Mouse (Mus musculus): ENCODE results near the gene Olfr588-ps1. TPM values are rescaled to one million over a fixed set of nuclear protein-coding genes. Genes with fewer than 3 reads are reported as not detected.
"Not testable (repeated sequence)": the region's sequence is repeated elsewhere in the genome, so short reads cannot be mapped to it uniquely, and the experiment has no call there.

Gene Olfr588-ps1
- polyA plus RNA-seq (2012; rRNA removed): not detected in 2 replicates

DNA sequence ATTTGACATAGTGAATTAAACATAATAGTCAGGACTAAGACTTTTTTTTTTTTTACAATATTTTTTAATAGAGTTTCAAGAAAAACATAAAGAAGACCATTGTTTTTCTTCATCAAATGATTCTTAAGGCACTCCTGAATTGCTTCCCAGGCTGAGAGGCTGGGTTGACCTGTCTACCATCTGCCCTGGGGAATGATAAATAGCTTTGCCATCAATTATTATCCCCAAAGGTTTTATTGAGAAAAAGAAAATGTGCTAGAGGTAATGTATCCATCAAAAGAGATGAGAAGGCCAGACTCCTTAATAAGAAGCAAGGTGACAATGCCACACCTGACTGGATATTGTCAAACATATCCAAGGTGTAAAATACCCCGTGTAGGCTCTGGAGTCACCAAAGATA lies at the start of gene Olfr588-ps1:
Gene Olfr588-ps1, plus strand, starts transcription at position 301 of the 400 bp plus-strand sequence.
- TF ChIP-seq POLR2A (IDR thresholded peaks at IDR 0.05; ENCODE audit: low read depth, low read length) (no peak), CTCF (IDR thresholded peaks at IDR 0.05; ENCODE audit: extremely low read depth, insufficient read length, insufficient replicate concordance, low read depth, low read length) (no peak)
- H3K27me3 ChIP-seq (ENCODE audit: control insufficient read depth, insufficient read depth, low read length): no peaks in the 10 kb centered on the region
- no peaks in the 10 kb centered on the region for H3K36me3 ChIP-seq (ENCODE audit: control insufficient read depth, insufficient read depth, low read length)
- WGBS: 77% methylated on average over 1 of the region's 1 CpGs
- no peak within 1 kb of the TSS for H3K4me3 ChIP-seq (ENCODE audit: low read depth, low read length)
- no peak within 1 kb of the TSS for H3K27ac ChIP-seq (ENCODE audit: insufficient read depth, low read depth, low read length)
- no peaks in the 10 kb centered on the region for H3K4me1 ChIP-seq (ENCODE audit: control insufficient read depth, insufficient read depth, insufficient read length, low read length)

DNA sequence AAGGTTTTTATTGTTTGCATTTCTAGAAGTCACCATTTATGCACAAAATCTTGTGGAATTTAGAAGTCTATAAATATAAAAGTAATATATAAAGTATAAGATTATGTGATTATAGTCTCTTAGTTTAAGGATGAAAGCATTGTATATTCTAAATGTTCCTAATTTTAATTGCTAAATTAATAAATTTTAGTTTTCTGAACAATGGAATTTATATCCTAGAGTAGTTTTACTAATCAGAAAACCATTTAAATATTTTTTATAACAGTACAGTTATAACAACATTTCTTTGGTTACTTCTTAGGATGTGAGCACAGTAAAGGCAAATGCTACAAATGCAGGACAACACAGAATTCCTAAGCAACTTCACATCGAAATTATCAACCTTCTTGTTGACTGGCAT lies 43.3 kb upstream of the Olfr588-ps1 start, which contains the start of gene Olfr585:
Gene Olfr585, plus strand, starts transcription at position 301 of the 400 bp plus-strand sequence.
- no peaks in the 10 kb centered on the region for H3K4me1 ChIP-seq (ENCODE audit: control insufficient read depth, insufficient read depth, insufficient read length, low read length)
- no peaks in the 10 kb centered on the region for H3K36me3 ChIP-seq (ENCODE audit: control insufficient read depth, insufficient read depth, low read length)
- H3K4me3 ChIP-seq (ENCODE audit: low read depth, low read length): no peak within 1 kb of the TSS
- WGBS: 75% methylated on average over 1 of the region's 1 CpGs
- H3K27me3 ChIP-seq (ENCODE audit: control insufficient read depth, insufficient read depth, low read length): no peaks in the 10 kb centered on the region
- TF ChIP-seq POLR2A (IDR thresholded peaks at IDR 0.05; ENCODE audit: low read depth, low read length): no peak
- no peak for TF ChIP-seq CTCF (IDR thresholded peaks at IDR 0.05; ENCODE audit: extremely low read depth, insufficient read length, insufficient replicate concordance, low read depth, low read length)
- no peak within 1 kb of the TSS for H3K27ac ChIP-seq (ENCODE audit: insufficient read depth, low read depth, low read length)

DNA sequence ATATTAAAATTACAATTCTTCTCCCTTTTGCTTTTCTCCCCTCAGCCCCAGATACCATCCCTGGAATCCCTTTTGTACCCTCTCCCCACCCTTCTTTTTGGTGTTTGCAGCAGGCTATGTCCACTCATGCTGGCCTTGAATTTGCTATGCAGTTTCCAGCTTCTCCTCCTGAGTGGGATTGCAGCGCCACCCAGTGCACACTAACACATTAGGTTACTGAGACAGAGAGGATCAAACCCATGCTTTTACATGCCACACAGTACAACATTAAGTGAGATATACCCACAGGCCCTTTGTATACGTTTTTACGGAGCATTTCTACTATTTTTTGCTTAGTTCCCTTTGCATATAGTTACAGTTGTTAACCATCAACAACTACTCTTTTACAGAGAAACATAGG lies 21.3 kb upstream of the Olfr588-ps1 start:
- no peak for TF ChIP-seq CTCF (IDR thresholded peaks at IDR 0.05; ENCODE audit: extremely low read depth, insufficient read length, insufficient replicate concordance, low read depth, low read length)
- TF ChIP-seq POLR2A (IDR thresholded peaks at IDR 0.05; ENCODE audit: low read depth, low read length): no peak
- WGBS: 45% methylated on average over 3 of the region's 3 CpGs
- no peaks in the 10 kb centered on the region for H3K36me3 ChIP-seq (ENCODE audit: control insufficient read depth, insufficient read depth, low read length)
- H3K27ac ChIP-seq (ENCODE audit: insufficient read depth, low read depth, low read length): no peak overlapping the region
- no peaks in the 10 kb centered on the region for H3K27me3 ChIP-seq (ENCODE audit: control insufficient read depth, insufficient read depth, low read length)
- H3K4me3 ChIP-seq (ENCODE audit: low read depth, low read length): no peak overlapping the region
- no peaks in the 10 kb centered on the region for H3K4me1 ChIP-seq (ENCODE audit: control insufficient read depth, insufficient read depth, insufficient read length, low read length)

DNA sequence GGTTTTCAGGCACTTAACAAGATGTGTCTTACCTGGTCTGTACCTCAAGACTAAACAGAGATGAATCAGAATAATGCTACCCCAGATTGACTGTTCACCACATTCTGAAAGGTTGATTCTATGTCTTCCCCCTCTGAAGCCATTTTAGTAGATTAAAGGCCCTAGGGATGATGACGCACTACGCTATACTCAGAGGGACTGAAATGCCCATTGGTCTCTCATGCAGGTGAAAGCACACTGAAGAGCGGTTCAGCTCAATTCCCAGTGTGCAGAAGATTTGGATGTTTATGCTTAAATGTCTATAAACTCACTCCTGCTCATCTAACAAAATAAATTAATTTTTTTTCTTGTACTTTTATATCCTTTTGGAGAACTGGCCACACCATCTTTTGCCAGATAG lies 15.1 kb upstream of the Olfr588-ps1 start, which contains the start of gene Olfr586:
Gene Olfr586, minus strand, starts transcription at position 101 of the 400 bp plus-strand sequence.
- TF ChIP-seq POLR2A (IDR thresholded peaks at IDR 0.05; ENCODE audit: low read depth, low read length) (no peak), CTCF (IDR thresholded peaks at IDR 0.05; ENCODE audit: extremely low read depth, insufficient read length, insufficient replicate concordance, low read depth, low read length) (no peak)
- WGBS: 93% methylated on average over 3 of the region's 3 CpGs
- Histone ChIP-seq H3K4me1 (ENCODE audit: control insufficient read depth, insufficient read depth, insufficient read length, low read length) (no peaks in the 10 kb centered on the region), H3K4me3 (ENCODE audit: low read depth, low read length) (no peak within 1 kb of the TSS), H3K27me3 (ENCODE audit: control insufficient read depth, insufficient read depth, low read length) (no peaks in the 10 kb centered on the region), H3K36me3 (ENCODE audit: control insufficient read depth, insufficient read depth, low read length) (no peaks in the 10 kb centered on the region), H3K27ac (ENCODE audit: insufficient read depth, low read depth, low read length) (no peak within 1 kb of the TSS)

DNA sequence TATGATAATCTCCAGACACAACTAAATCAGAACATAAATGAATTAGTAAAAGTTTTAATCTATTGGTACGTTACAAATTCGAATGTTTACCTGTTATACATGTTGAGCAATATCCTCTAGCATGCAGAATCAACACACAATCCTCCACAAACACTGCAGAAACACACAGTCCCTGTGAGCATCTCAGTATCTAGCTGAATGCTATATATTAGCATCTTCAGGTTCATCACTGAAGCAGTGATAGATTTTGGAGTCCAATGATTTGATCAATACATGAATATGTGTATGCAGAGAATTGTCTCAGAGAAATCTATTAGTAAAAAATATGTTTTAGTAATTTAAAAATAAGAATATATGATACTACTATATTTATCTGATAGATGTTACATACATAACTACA lies 15.6 kb downstream of the Olfr588-ps1 start, which contains the start of gene Olfr589:
Gene Olfr589, minus strand, starts transcription at position 101 of the 400 bp plus-strand sequence.
- TF ChIP-seq POLR2A (IDR thresholded peaks at IDR 0.05; ENCODE audit: low read depth, low read length) (no peak), CTCF (IDR thresholded peaks at IDR 0.05; ENCODE audit: extremely low read depth, insufficient read length, insufficient replicate concordance, low read depth, low read length) (no peak)
- WGBS: 47% methylated on average over 2 of the region's 2 CpGs
- Histone ChIP-seq H3K4me1 (ENCODE audit: control insufficient read depth, insufficient read depth, insufficient read length, low read length) (no peaks in the 10 kb centered on the region), H3K4me3 (ENCODE audit: low read depth, low read length) (no peak within 1 kb of the TSS), H3K27ac (ENCODE audit: insufficient read depth, low read depth, low read length) (no peak within 1 kb of the TSS), H3K27me3 (ENCODE audit: control insufficient read depth, insufficient read depth, low read length) (no peaks in the 10 kb centered on the region), H3K36me3 (ENCODE audit: control insufficient read depth, insufficient read depth, low read length) (no peaks in the 10 kb centered on the region)

DNA sequence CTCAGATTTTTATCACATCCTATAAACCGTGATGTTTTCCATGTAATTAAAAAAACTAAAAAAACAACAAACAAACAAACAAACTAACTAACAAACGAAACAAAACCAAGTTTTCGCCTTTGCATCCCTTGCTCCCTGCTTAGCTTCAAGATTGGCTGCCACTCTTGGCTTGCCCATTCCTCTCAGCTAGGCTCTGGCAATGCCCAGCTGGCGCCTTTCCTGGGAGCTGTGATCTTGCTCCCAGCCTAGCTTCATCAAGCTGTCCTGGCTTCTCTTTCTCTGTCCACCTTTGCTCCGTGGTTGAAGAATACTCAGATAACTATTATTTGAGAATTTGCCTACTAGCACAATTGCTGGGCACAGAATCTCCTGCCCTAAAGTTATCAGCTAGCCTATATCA lies 29.0 kb downstream of the Olfr588-ps1 start:
- Histone ChIP-seq H3K27me3 (ENCODE audit: control insufficient read depth, insufficient read depth, low read length) (no peaks in the 10 kb centered on the region), H3K4me3 (ENCODE audit: low read depth, low read length) (no peak overlapping the region), H3K36me3 (ENCODE audit: control insufficient read depth, insufficient read depth, low read length) (no peaks in the 10 kb centered on the region), H3K4me1 (ENCODE audit: control insufficient read depth, insufficient read depth, insufficient read length, low read length) (no peaks in the 10 kb centered on the region), H3K27ac (ENCODE audit: insufficient read depth, low read depth, low read length) (no peak overlapping the region)
- no peak for TF ChIP-seq POLR2A (IDR thresholded peaks at IDR 0.05; ENCODE audit: low read depth, low read length)
- no peak for TF ChIP-seq CTCF (IDR thresholded peaks at IDR 0.05; ENCODE audit: extremely low read depth, insufficient read length, insufficient replicate concordance, low read depth, low read length)
- WGBS: 66% methylated on average over 5 of the region's 5 CpGs

DNA sequence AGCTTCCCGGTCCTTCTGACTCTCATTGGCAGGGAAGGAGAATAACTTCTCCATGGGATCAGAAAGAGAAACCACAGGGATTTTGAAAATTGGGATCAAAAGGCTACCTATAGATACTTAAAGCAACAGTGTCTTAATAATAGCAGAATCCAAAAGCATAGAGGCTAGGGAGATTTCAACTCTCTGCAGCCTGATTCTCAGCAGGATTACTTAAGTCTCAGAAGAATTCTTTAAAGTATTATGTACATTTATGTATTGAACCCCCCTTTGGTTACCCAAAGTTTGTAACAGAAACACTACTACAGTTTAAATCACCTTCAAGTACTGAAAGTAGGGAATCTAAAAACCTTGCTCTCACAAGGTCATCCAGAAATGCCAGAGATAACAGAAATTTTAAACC lies 37.6 kb downstream of the Olfr588-ps1 start, which contains the start of gene Olfr591:
Gene Olfr591, minus strand, starts transcription at position 101 of the 400 bp plus-strand sequence.
- no peaks in the 10 kb centered on the region for H3K27me3 ChIP-seq (ENCODE audit: control insufficient read depth, insufficient read depth, low read length)
- TF ChIP-seq POLR2A (IDR thresholded peaks at IDR 0.05; ENCODE audit: low read depth, low read length) (no peak), CTCF (IDR thresholded peaks at IDR 0.05; ENCODE audit: extremely low read depth, insufficient read length, insufficient replicate concordance, low read depth, low read length) (no peak)
- H3K27ac ChIP-seq (ENCODE audit: insufficient read depth, low read depth, low read length): no peak within 1 kb of the TSS
- H3K4me1 ChIP-seq (ENCODE audit: control insufficient read depth, insufficient read depth, insufficient read length, low read length): no peaks in the 10 kb centered on the region
- WGBS: 73% methylated on average over 1 of the region's 1 CpGs
- no peak within 1 kb of the TSS for H3K4me3 ChIP-seq (ENCODE audit: low read depth, low read length)
- no peaks in the 10 kb centered on the region for H3K36me3 ChIP-seq (ENCODE audit: control insufficient read depth, insufficient read depth, low read length)

DNA sequence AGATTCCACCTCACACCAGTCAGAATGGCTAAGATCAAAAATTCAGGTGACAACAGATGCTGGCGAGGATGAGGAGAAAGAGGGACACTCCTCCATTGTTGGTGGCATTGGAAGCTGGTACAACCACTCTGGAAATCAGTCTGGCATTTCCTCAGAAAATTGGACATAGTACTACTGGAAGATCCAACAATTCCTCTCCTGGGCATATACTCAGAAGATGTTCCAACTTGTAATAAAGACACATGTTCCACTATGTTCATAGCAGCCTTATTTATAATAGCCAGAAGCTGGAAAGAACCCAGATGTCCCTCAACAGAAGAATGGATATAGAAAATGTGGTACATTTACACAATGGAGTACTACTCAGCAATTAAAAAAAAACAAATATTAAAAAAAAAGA lies 43.8 kb downstream of the Olfr588-ps1 start, which contains the start of gene Olfr592:
Gene Olfr592, plus strand, starts transcription at position 301 of the 400 bp plus-strand sequence.
- H3K27me3 ChIP-seq (ENCODE audit: control insufficient read depth, insufficient read depth, low read length); H3K4me3 ChIP-seq (ENCODE audit: low read depth, low read length); H3K27ac ChIP-seq (ENCODE audit: insufficient read depth, low read depth, low read length); H3K36me3 ChIP-seq (ENCODE audit: control insufficient read depth, insufficient read depth, low read length); H3K4me1 ChIP-seq (ENCODE audit: control insufficient read depth, insufficient read depth, insufficient read length, low read length): not testable (repeated sequence)
- 83% methylated on average over 1 of the region's 1 CpGs for WGBS

All from small intestine, adult 2 months (tissue).